Mouse (Mus musculus) midbrain, postnatal 0 days (tissue): ENCODE data around the gene Urad. TPM values are rescaled to one million over a fixed set of nuclear protein-coding genes. Genes with fewer than 3 reads are reported as not detected.

Source experiments
- ATAC-seq: fragments of 200-750 bp; cut with Nextera tagmentation; 2 replicates; pipeline ENCODE4 v1.8.0; 2017; ENCODE audit warnings: moderate number of reproducible peaks, mild to moderate bottlenecking, moderate TSS enrichment, moderate library complexity; ENCODE audit not compliant: low FRiP score
- DNase-seq: peaks from one replicate; pipeline ENCODE4 v3.0.0-alpha.2; 2015; ENCODE audit warnings: low spot score
- H3K27ac ChIP-seq: fragments of 300-500 bp; sonication (generic); 2 replicates; pipeline ENCODE4 v1.5.1; 2014; ENCODE audit warnings: low read depth, mild to moderate bottlenecking, low read length, mixed read lengths
- H3K27me3 ChIP-seq: fragments of 300-500 bp; sonication (generic); 2 replicates; pipeline ENCODE4 v1.6.1; 2014; ENCODE audit warnings: low read length, control low read depth, mixed read lengths; ENCODE audit not compliant: insufficient read depth
- H3K36me3 ChIP-seq: fragments of 300-500 bp; sonication (generic); 2 replicates; pipeline ENCODE4 v1.6.1; 2014; ENCODE audit warnings: low read length, control low read depth, mixed read lengths; ENCODE audit not compliant: insufficient read depth
- H3K4me1 ChIP-seq: fragments of 300-500 bp; sonication (generic); 2 replicates; pipeline ENCODE4 v1.6.1; 2014; ENCODE audit warnings: mild to moderate bottlenecking, control low read depth, antibody characterized with exemption, low read length, mixed read lengths; ENCODE audit not compliant: insufficient read depth
- H3K4me2 ChIP-seq: fragments of 300-500 bp; sonication (generic); 2 replicates; pipeline ENCODE4 v1.6.1; 2014; ENCODE audit warnings: low read depth, mild to moderate bottlenecking, low read length, mixed read lengths; ENCODE audit not compliant: poor library complexity, severe bottlenecking
- H3K4me3 ChIP-seq: fragments of 300-500 bp; sonication (generic); 2 replicates; pipeline ENCODE4 v1.5.1; 2014; ENCODE audit warnings: low read depth, mild to moderate bottlenecking, low read length, moderate library complexity
- H3K9ac ChIP-seq: fragments of 300-500 bp; sonication (generic); replicated peaks from 2 replicates; pipeline ENCODE4 v1.6.1; 2014; ENCODE audit warnings: mild to moderate bottlenecking, low read length, moderate library complexity, mixed read lengths; ENCODE audit not compliant: poor library complexity, severe bottlenecking
- H3K9me3 ChIP-seq: fragments of 300-500 bp; sonication (generic); 2 replicates; pipeline ENCODE4 v1.6.1; 2016; ENCODE audit warnings: low read length, control low read depth
- CTCF ChIP-seq: IDR thresholded peaks from 2 replicates; pipeline ENCODE4 v1.5.1; 2016; ENCODE audit warnings: antibody characterized with exemption, mild to moderate bottlenecking
- WGBS: fragments of 180-500 bp; shearing (Covaris S2); extraction: QIAGEN DNeasy Blood & Tissue Kit; methylation state at CpG from one replicate; pipeline ENCODE4 v1.1.7; 2014; 5-methylcytosine and 5-hydroxymethylcytosine counted together
- polyA plus RNA-seq: library from polyadenylated mRNA; unstranded; fragments of >200 nt; fragmentation: Nextera tagmentation; extraction: Ambion mirVana; gene quantifications from 2 replicates; pipeline ENCODE4 v1.2.1, GENCODE M21; 2015
- total RNA-seq: library from RNA; depleted of rRNA; stranded (reverse); fragments of >200 nt; gene quantifications from 2 replicates; pipeline ENCODE4 v1.2.3, GENCODE M21; 2014

Gene Urad
- total and polyA plus RNA-seq, 2 experiments from 2014 or later: not detected

DNA sequence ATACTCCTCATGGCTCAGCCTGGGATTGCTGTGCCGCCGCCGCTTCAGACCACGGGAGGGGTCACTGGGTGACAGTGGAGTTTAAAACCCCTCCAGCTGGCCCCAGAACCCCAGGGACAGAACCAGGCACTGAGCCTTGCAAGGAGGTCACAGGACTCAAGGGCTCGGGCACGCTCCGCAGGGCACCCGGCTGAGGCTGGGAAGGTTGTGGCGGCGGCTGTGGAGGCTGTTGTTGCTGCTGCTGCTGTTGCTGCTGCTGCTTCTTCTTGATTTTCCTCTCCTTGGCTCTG lies 20.5 kb downstream of the Urad start:
- TF ChIP-seq CTCF: no peak
- no peaks in the 10 kb centered on the region for H3K36me3 ChIP-seq
- DNase-seq (no peak), ATAC-seq (no peak)
- H3K4me1 ChIP-seq: no peaks in the 10 kb centered on the region
- WGBS: 1% methylated on average over 10 of the region's 10 CpGs
- H3K9ac ChIP-seq: no peak overlapping the region
- peaks cover 99% of the 10 kb centered on the region for H3K27me3 ChIP-seq
- no peak overlapping the region for H3K4me3 ChIP-seq
- no peaks in the 10 kb centered on the region for H3K9me3 ChIP-seq
- no peak overlapping the region for H3K4me2 ChIP-seq
- no peak overlapping the region for H3K27ac ChIP-seq

DNA sequence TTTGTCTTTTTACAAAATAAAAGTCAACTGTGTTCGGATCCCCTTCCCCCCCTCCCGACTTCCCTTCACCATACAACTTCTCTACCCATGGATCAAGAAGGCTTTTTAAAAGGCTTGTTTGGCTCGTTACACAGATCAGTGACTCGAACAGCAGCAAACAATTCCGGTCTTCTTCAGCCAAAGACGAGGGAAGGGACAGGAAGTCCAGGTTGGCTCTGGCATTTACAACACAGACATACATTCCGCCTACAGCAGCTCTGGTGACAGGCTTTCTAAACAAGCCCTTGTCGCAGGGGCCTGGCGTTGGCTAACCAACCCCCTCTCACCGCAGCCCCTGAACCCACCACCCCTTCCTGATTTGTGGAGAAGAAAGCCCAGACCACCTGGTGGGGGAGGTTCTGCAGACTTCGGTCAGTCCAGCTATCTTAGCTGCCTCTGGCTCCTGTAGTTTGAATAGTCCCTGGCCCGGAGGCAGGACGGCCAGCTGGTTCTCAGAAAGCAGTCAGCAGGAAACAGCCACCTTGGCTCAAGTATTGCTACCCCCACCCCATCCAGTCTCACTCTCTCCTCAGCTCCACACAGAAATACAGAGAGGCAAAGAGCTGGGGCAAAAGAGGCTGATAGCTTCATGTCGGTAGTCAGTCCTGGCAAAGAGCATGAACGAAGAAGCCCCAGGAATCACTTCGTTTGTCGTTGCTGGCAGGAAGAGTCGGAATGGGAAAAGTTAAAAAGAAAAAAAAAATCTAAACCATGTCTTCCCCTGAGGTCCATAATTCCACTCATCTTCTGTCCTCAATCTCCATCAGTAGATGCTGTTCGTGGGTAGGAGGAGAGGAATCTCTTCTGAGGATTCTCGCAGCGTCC lies 21.1 kb downstream of the Urad start:
- Histone ChIP-seq H3K27me3 (peaks cover 93% of the 10 kb centered on the region), H3K9me3 (no peaks in the 10 kb centered on the region), H3K36me3 (no peaks in the 10 kb centered on the region), H3K27ac (no peak overlapping the region), H3K4me1 (no peaks in the 10 kb centered on the region), H3K9ac (no peak overlapping the region), H3K4me2 (no peak overlapping the region), H3K4me3 (no peak overlapping the region)
- TF ChIP-seq CTCF: no peak
- WGBS: under 1% methylated on average over 21 of the region's 21 CpGs
- DNase-seq: no peak
- no peak for ATAC-seq

- no peak for DNase-seq
- Histone ChIP-seq H3K36me3 (no peaks in the 10 kb centered on the region), H3K9me3 (no peaks in the 10 kb centered on the region), H3K4me3 (no peak overlapping the region), H3K27me3 (peaks cover 90% of the 10 kb centered on the region), H3K27ac (no peak overlapping the region), H3K4me1 (no peaks in the 10 kb centered on the region), H3K4me2 (0 out of 2 replicates have a peak overlapping the region, but pooled peaks have one; percentile 18), H3K9ac (no peak overlapping the region)
- WGBS: 5% methylated on average over 4 of the region's 4 CpGs
- no peak for TF ChIP-seq CTCF
- no peak for ATAC-seq
Observed at GRCm38 (mm10) chr5:147300001-147300363, 22.3 kb downstream of the Urad start.

DNA sequence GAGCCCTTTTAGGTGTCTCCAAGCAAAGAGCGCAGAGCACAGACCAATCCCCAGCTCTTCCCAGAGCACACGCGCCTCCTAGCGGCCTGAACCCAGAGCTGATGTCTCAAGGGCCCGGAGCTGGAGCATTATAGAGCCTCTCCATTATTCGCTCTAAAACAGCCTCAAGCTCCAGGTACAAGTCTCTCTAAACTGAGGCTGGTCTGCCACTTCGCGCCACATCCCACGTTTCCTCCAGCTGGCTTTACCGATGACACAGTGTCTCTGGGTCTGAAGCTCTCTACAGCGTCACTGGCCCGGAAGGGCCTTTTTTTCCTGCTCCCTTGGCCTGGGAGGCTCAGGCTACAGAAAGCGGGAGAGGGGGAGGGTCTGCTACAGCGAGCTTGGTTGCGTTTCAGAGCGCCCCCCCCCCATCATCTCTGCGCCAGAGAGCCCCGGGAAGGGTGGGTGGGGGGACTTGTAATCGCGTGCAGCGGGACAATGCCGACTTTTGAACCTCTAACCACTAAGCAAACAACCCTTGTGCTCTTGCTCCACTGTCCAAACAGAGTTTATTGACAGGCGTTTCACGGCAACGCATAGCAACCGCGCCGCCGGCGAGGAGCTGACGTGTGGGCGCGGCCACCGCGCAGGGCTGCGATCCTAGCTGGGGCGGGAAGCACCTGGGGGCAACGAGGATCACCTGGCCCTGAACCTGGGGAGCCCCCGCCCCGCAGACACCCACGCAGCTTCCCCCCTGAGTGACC lies 22.8 kb downstream of the Urad start:
- H3K4me3 ChIP-seq: peak overlapping the region; percentile 9; the same call in 1 of the 2 replicates
- TF ChIP-seq CTCF: peak; percentile 58

GRCm38 (mm10) chr5:147297249-147297648 lies 25.0 kb downstream of the Urad start:
- Histone ChIP-seq H3K36me3 (no peaks in the 10 kb centered on the region), H3K4me1 (no peaks in the 10 kb centered on the region), H3K4me2 (no peak overlapping the region), H3K27me3 (peaks cover 89% of the 10 kb centered on the region), H3K4me3 (no peak overlapping the region), H3K27ac (no peak overlapping the region), H3K9me3 (no peaks in the 10 kb centered on the region), H3K9ac (no peak overlapping the region)
- no peak for TF ChIP-seq CTCF
- ATAC-seq (no peak), DNase-seq (no peak)
- 60% methylated on average over 5 of the region's 5 CpGs for WGBS

More for the DNA sequence above, 22.8 kb downstream of the Urad start:
- Histone ChIP-seq H3K36me3 (no peaks in the 10 kb centered on the region), H3K9me3 (no peaks in the 10 kb centered on the region), H3K27ac (no peak overlapping the region), H3K27me3 (peaks cover 90% of the 10 kb centered on the region), H3K4me2 (peak overlapping the region; percentile 18; the same call in 1 of the 2 replicates), H3K9ac (no peak overlapping the region), H3K4me1 (no peaks in the 10 kb centered on the region)
- under 1% methylated on average over 40 of the region's 41 CpGs for WGBS
- peak; percentile 51 for DNase-seq
- no peak; the same call in 1 of the 2 replicates for ATAC-seq

- peaks cover 65% of the 10 kb centered on the region for H3K27me3 ChIP-seq
- WGBS: 11% methylated on average over 20 of the region's 20 CpGs
- TF ChIP-seq CTCF: peak; percentile 63
Observed at GRCm38 (mm10) chr5:147294121-147294520, 28.1 kb downstream of the Urad start.

More at GRCm38 (mm10) chr5:147294121-147294520, 28.1 kb downstream of the Urad start:
- no peak overlapping the region for H3K4me2 ChIP-seq
- no peak overlapping the region for H3K4me3 ChIP-seq
- ATAC-seq (no peak), DNase-seq (no peak)
- H3K36me3 ChIP-seq: no peaks in the 10 kb centered on the region
- no peaks in the 10 kb centered on the region for H3K9me3 ChIP-seq
- no peak overlapping the region for H3K9ac ChIP-seq
- no peak overlapping the region for H3K27ac ChIP-seq
- no peaks in the 10 kb centered on the region for H3K4me1 ChIP-seq
